Mouse (Mus musculus): ENCODE results near the gene Zc3h18. TPM values are rescaled to one million over a fixed set of nuclear protein-coding genes. Genes with fewer than 3 reads are reported as not detected.

Gene Zc3h18
- polyA plus RNA-seq, 2 experiments from 2014 or later = 12.1 to 12.7 TPM

Other genes with a start within 250 kb of the Zc3h18 start
- gene Zfpm1, start 94.5 kb upstream of the Zc3h18 start, polyA plus RNA-seq (2017; shearing (Covaris generic)) = under 1 TPM; 0.46 to 0.82 TPM
- not detected for gene Trhr2, start 15.9 kb upstream of the Zc3h18 start, polyA plus RNA-seq (2017; shearing (Covaris generic))
- under 1 TPM in 1 of 2 experiments, not detected in 1; 0.77 TPM for gene Il17c, start 45.4 kb downstream of the Zc3h18 start, polyA plus RNA-seq (2017; shearing (Covaris generic))
- gene Cyba, start 56.3 kb downstream of the Zc3h18 start, polyA plus RNA-seq (2017; shearing (Covaris generic)) = 100 to 1,000 TPM; 801 to 968 TPM
- gene Mvd, start 66.8 kb downstream of the Zc3h18 start, polyA plus RNA-seq (2017; shearing (Covaris generic)) = 10 to 100 TPM; 12.6 to 20.0 TPM
- gene Snai3, start 84.1 kb downstream of the Zc3h18 start, polyA plus RNA-seq (2017; shearing (Covaris generic)) = 1 to 10 TPM; 2.6 to 5.2 TPM
- 10 to 100 TPM; 27.3 to 31.0 TPM for gene Rnf166, start 99.5 kb downstream of the Zc3h18 start, polyA plus RNA-seq (2017; shearing (Covaris generic))
- 10 to 100 TPM; 11.5 to 16.9 TPM for gene Ctu2, start 99.5 kb downstream of the Zc3h18 start, polyA plus RNA-seq (2017; shearing (Covaris generic))
- 10 to 100 TPM; 15.3 to 22.7 TPM for gene Piezo1, start 174.7 kb downstream of the Zc3h18 start, polyA plus RNA-seq (2017; shearing (Covaris generic))
- 10 to 100 TPM in 1 of 2 experiments, 1 to 10 TPM in 1; 8.2 to 12.6 TPM for gene Cdt1, start 191.4 kb downstream of the Zc3h18 start, polyA plus RNA-seq (2017; shearing (Covaris generic))
- 100 to 1,000 TPM; 146 to 207 TPM for gene Aprt, start 200.3 kb downstream of the Zc3h18 start, polyA plus RNA-seq (2017; shearing (Covaris generic))
- gene Galns, start 234.9 kb downstream of the Zc3h18 start, polyA plus RNA-seq (2017; shearing (Covaris generic)) = 10 to 100 TPM in 1 of 2 experiments, 1 to 10 TPM in 1; 8.7 to 12.7 TPM
- 10 to 100 TPM; 45.0 to 70.1 TPM for gene Trappc2l, start 235.0 kb downstream of the Zc3h18 start, polyA plus RNA-seq (2017; shearing (Covaris generic))
- not detected for gene Pabpn1l, start 246.1 kb downstream of the Zc3h18 start, polyA plus RNA-seq (2017; shearing (Covaris generic))

Data from CD4-positive, CD25-positive, alpha-beta regulatory T cell, adult 4 months (primary cell).